23 mouse cellular contexts compared by ENCODE assay signal in genomic region chr12:31541541-31541940, GRCm38 (mm10). TPM values are rescaled to one million over a fixed set of nuclear protein-coding genes. Genes with fewer than 3 reads are reported as not detected.
"Had no signal": no experiment of that assay in that cellular context is flagged by ENCODE, and none has a peak within 500 bp of the region (broad histone marks: within the 10 kb centered on the region; RNA-seq: fewer than 3 reads in every experiment).

No protein-coding gene starts in this region.

- H3K27ac ChIP-seq: liver, embryonic 15.5 days; macrophage; midbrain, embryonic 13.5 days; midbrain, embryonic 15.5 days; neural tube, embryonic 13.5 days; neural tube, embryonic 15.5 days had no signal

- H3K4me3 ChIP-seq: liver, embryonic 15.5 days; megakaryocyte, embryonic 14.5 days; midbrain, embryonic 13.5 days; midbrain, embryonic 15.5 days; neural tube, embryonic 13.5 days; neural tube, embryonic 15.5 days had no signal

- H3K4me1 ChIP-seq: liver, embryonic 15.5 days; megakaryocyte, embryonic 14.5 days; midbrain, embryonic 13.5 days; midbrain, embryonic 15.5 days; neural tube, embryonic 13.5 days; neural tube, embryonic 15.5 days had no signal

- H3K27me3 ChIP-seq: liver, embryonic 15.5 days; midbrain, embryonic 13.5 days; midbrain, embryonic 15.5 days; neural tube, embryonic 13.5 days; neural tube, embryonic 15.5 days had no signal

- H3K4me2 ChIP-seq: liver, embryonic 15.5 days; lung, embryonic 14.5 days; midbrain, embryonic 11.5 days; midbrain, embryonic 13.5 days; midbrain, embryonic 15.5 days; neural tube, embryonic 13.5 days; neural tube, embryonic 15.5 days had no signal

- H3K9ac ChIP-seq: liver, embryonic 15.5 days; lung, embryonic 14.5 days; midbrain, embryonic 13.5 days; midbrain, embryonic 15.5 days; neural tube, embryonic 13.5 days; neural tube, embryonic 15.5 days had no signal

- H3K36me3 ChIP-seq: liver, embryonic 15.5 days; midbrain, embryonic 13.5 days; midbrain, embryonic 15.5 days; neural tube, embryonic 13.5 days; neural tube, embryonic 15.5 days had no signal

- DNase-seq: lung, adult 18-20 months; lung, embryonic 14.5 days; lung, postnatal 14 days; lung, postnatal 36 days; retina, postnatal 1 day; right cerebral cortex, adult 18-20 months; right cerebral cortex, postnatal 25 days; right cerebral cortex, postnatal 4 days; spleen, adult 18-20 months; thymus, adult 18-20 months; thymus, postnatal 14 days; thymus, postnatal 36 days had no signal

- H3K9me3 ChIP-seq: liver, embryonic 15.5 days; midbrain, embryonic 13.5 days; midbrain, embryonic 15.5 days; neural tube, embryonic 13.5 days; neural tube, embryonic 15.5 days had no signal

- ATAC-seq: midbrain, embryonic 13.5 days; midbrain, embryonic 15.5 days had no signal

RNA-seq across cellular contexts. Expression of gene Slc26a4, which starts 18.2 kb away (rescaled TPM):
- polyA plus RNA-seq: liver, embryonic 15.5 days; lung, embryonic 14.5 days; lung, embryonic 16.5 days; macrophage; midbrain, embryonic 11.5 days; midbrain, postnatal 0 days; neural tube, embryonic 11.5 days had no signal
